Mouse (Mus musculus) cortical plate, adult 2 months (tissue): Measurements from ENCODE around the gene 9830107B12Rik.

Experiments used
- CTCF ChIP-seq: fragments of 200-500 bp; IDR thresholded peaks from 2 replicates; pipeline ENCODE4 v1.5.1; 2011; ENCODE audit warnings: mild to moderate bottlenecking, control low read depth, low read length; ENCODE audit not compliant: insufficient read depth; ENCODE audit errors: extremely low read depth
- POLR2A ChIP-seq: fragments of 200-500 bp; IDR thresholded peaks from 2 replicates; pipeline ENCODE4 v1.6.1; 2011; ENCODE audit warnings: mild to moderate bottlenecking, low read length, control low read depth; ENCODE audit not compliant: insufficient read depth; ENCODE audit errors: extremely low read depth

GRCm38 (mm10) chr17:48096321-48096720 lies 49.7 kb downstream of the 9830107B12Rik start:
- TF ChIP-seq POLR2A (no peak), CTCF (no peak)
